Mouse (Mus musculus) liver (tissue): ENCODE results near the gene Kynu.

ENCODE experiments used
- DNase-seq: peaks from one replicate; pipeline ENCODE4 v3.0.0-alpha.2; 2020; ENCODE audit warnings: mixed read lengths

Gene Kynu

GRCm38 (mm10) chr2:43555062-43555888 lies at the start of gene Kynu:
Gene Kynu (plus strand): TSS chr2:43555329.
- peak; percentile 23 for DNase-seq

DNA sequence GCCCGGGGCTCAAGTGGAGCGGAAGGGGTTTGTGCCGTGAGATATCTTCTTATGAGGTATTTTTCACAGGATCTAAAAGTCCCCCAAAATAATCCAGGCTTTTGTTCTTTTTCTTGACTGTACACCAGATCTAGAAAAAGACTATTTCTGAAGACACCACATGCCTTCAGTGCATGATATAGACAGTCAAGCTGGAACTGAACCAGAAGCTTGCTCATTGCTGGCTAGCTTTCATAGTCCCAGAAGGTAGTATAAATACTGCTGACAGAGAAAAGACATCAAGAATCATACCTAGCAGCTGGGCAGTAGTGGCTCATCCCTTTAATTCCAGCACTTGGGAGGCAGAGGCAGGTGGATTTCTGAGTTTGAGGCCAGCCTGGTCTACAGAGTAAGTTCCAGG lies 48.9 kb upstream of the Kynu start:
- no peak for DNase-seq

DNA sequence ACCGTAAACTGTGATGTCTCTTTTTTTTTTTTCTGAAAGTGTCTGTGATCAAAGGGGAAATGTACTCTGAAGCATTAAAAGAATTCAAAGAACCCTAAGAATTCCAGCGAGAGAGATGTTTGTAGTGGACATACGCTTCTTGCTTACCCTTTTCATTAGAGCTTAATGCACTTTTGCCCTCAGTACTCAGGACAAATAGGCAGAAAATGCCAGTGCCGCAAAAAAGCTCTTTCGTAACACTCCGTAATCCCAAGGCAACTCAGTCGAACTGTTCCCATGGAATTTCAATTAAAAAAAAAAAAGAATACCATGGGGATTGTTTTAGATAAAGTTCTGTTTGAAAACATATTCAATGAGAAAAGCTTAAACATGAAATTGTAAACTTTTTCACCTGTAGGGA lies 41.3 kb upstream of the Kynu start:
- DNase-seq, result no peak

GRCm38 (mm10) chr2:43534417-43534816 lies 20.7 kb upstream of the Kynu start:
- DNase-seq, result no peak

DNA sequence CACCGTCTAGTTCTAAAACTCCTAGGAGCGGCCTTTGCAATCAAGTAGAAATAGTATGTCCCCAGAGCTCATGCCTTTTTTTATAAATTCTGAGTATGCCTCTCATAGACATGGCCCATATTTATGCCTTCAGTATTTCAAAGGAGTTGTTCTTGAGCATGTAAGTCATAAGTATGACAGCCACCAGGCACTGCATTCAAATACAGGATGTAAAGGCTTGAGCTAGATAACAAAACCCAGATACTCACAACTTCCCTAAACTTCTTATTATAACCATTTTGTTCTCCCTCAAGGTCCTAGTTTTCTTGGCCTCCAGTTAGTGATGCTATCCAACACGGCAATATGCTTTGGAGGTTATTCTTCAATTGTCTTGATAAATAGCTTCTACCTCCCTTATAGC lies 12.5 kb upstream of the Kynu start:
- DNase-seq, result no peak

GRCm38 (mm10) chr2:43545665-43546064 lies 9.5 kb upstream of the Kynu start:
- no peak for DNase-seq

DNA sequence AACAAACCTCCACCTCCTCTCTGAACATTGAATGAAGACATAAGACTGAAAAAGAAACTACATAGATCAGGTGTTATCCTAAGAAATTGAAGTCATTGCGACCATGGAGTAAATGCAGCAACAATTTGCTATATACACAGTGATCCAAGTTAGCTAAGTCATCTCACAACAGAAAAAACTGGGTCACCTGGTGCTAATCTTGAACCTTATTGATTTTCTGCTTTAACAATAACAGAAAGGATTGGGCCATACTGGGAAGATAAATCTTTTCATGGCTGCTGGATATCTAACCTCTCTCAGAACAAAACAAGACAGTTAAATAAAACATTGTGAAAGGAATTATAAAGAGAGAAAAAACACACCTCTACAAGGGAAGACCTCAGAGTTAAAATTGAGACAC lies 8.7 kb upstream of the Kynu start:
- DNase-seq, result no peak

DNA sequence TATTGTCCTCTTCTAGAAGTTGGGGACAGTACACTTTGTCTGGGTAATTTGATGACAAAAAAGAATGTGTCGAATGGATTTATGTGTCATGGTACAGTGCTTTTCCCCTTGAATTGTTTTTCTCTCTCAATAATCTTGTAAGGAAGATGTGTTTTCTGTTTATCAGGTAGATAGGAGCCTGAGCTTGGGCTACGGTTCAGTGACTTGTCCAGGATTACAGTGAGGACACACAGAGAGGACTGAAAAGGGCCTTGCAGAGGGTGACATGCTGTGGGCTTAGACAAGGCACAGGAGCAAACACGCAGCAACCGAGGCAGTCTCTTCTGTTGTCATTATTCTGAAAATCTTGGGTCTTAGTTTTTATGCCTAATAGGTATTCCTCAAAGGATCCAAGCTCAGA lies 913 bp upstream of the Kynu start:
- DNase-seq, result no peak

- no peak for DNase-seq
Observed at GRCm38 (mm10) chr2:43555889-43556285, 758 bp downstream of the Kynu start.

DNA sequence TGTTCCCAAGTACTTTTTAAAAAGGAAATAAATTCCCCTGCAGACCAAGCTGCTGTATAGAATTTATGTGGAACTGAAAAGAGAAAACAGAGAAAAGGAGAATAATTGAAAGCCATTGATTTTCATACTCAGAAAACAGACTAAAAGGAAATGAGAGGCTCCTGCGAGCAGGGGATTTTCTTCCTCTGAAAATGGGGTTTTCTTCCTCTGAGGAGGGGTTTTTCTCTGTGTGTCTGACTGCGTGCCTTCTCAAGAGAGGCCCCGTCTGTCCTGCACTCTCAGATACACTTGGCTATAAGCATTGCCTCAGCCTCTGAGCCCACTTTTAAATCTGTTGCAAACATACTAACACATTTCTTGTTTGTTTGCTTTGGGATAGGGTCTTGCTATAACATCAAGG lies 1.9 kb downstream of the Kynu start:
- DNase-seq, result no peak

- DNase-seq, result no peak
Observed at GRCm38 (mm10) chr2:43561209-43561608, 6.1 kb downstream of the Kynu start.

- DNase-seq, result no peak
Observed at GRCm38 (mm10) chr2:43562779-43563178, 7.7 kb downstream of the Kynu start.

GRCm38 (mm10) chr2:43568406-43568805 lies 13.3 kb downstream of the Kynu start:
- no peak for DNase-seq

DNA sequence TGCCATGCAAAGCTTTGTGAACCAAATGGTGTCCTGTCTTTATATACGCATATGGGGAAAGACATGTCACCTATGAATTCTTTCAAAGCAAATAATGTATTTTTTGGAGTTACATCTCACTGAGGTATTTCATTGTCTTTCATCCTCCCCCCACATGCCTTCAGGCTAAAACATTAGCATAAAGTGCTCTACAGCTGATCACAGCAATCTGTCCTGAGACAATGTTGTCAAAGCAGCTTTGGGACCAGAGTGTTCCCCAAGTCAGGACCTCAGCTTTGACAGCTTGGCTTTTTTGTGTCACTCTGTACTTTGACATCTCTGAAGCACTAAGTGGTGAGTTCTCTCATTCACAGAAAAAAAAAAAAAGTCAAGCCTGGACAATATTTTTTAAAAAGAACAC lies 18.4 kb downstream of the Kynu start:
- no peak for DNase-seq

GRCm38 (mm10) chr2:43583243-43583812 lies 28.2 kb downstream of the Kynu start:
- DNase-seq, result no peak

GRCm38 (mm10) chr2:43585508-43585907 lies 30.4 kb downstream of the Kynu start:
- DNase-seq, result no peak

GRCm38 (mm10) chr2:43587832-43588231 lies 32.7 kb downstream of the Kynu start:
- no peak for DNase-seq

GRCm38 (mm10) chr2:43592001-43592704 lies 37.0 kb downstream of the Kynu start:
- DNase-seq, result no peak

DNA sequence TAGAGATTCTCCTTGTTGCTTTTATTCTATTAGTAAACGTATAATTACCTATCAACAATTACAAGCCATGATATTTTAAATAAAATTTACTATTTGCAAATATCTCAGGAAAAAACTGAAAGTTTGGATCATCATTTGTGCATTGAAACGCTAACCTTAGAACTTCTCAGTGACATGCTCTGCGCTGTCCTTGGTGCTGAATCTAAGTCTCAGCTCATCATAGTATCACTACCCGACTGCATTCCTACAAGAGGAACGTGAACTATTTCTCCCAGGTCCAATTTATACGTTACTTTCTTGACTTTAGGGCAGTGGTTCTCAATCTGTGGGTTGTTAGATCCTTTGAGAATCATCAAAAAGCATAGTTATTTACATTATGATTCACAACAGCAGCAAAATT lies 58.4 kb downstream of the Kynu start:
- DNase-seq, result peak; percentile 50

- no peak for DNase-seq
Observed at GRCm38 (mm10) chr2:43621140-43621539, 66.0 kb downstream of the Kynu start.

DNA sequence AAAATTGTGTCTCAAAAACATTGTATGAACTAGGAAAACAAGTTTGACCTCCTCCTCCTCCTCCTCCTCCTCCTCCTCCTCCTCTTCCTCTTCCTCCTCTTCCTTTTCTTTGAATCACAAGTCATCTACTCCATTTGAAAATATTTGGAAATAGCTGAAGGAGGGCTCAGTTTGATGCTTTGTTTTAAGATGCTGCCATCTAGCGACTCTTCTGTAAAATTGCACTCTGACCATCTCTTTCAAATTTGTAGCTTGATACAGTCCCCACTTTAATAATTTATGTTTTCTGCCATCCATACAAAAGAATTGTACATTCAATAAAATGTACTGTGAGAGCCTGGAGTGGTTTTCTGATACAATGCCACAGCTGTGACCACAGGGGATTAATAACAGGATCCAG lies 67.7 kb downstream of the Kynu start:
- DNase-seq, result no peak

DNA sequence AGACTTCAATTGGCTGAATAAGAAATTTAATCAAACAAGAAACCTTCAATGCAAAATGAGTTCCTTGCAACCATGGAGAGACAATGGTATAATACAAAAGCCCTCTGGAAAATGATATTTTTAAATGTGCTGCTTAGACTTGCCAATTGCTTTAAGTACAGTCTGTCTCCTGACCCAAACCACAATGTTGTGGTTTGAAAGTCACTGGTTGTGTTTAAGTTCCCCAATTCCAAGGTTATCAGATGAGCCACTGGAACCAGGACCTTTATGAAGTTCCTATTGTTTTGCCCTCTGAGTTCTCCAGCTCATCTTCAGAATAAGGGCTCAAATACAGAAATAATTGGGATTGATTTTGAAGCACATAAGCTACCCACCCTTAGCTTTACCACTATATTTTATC lies 76.7 kb downstream of the Kynu start:
- DNase-seq, result no peak

GRCm38 (mm10) chr2:43636498-43636897 lies 81.4 kb downstream of the Kynu start:
- no peak for DNase-seq

DNA sequence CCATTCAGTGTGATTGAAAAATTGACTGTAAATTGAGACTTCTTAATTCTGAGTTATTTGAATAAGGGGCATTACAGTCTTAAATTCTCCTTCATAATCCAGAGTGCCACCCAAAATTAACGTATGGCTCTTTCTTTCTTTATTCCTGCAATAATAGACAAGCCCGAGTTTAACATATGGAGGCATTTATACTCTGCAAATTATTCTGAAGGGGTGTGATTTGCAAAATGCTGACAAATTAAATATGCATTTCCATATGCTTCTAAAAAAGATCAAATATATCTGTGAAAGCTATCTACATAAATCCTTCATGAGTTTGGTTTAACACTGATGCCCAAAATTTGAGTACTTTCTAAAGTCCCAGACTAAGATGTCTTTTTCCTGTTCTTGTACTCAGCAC lies 91.8 kb downstream of the Kynu start:
- no peak for DNase-seq
